Mouse (Mus musculus): ENCODE results near the gene Cdkal1. TPM values are rescaled to one million over a fixed set of nuclear protein-coding genes. Genes with fewer than 3 reads are reported as not detected.

Gene Cdkal1
- polyA plus RNA-seq, 1 experiment from 2014 or later: 33.9 TPM

DNA sequence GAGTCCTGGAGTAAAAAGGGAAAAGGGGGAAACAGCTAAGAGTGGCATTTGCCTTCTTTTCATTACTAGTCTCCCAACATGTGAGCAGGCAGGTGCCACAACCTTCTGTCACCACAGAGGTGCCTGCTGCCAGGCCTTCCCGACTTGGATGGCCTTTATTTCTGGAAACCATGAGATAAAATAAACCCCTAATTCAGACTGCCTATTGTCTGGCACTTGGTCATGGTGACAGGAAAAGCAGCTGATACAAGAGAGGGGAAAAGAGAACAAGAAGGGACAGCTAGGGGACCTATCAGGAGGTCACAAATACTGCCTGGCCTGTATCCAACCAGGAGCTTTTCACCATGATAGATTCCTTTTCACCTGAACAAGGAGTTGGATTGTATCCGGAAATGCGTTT is 466.6 kb downstream of the Cdkal1 start:
- Histone ChIP-seq H3K27ac (ENCODE audit: low read depth) (no peak overlapping the region), H3K4me2 (ENCODE audit: low read length) (no peak overlapping the region), H3K36me3 (ENCODE audit: control insufficient read depth, insufficient read depth, low read length) (no peaks in the 10 kb centered on the region), H3K27me3 (replicated peaks; ENCODE audit: control insufficient read depth, insufficient read depth, low read length) (no peaks in the 10 kb centered on the region), H3K9me3 (ENCODE audit: control insufficient read depth, low read length) (no peaks in the 10 kb centered on the region), H3K4me3 (ENCODE audit: low read depth, low read length) (no peak overlapping the region), H3K4me1 (replicated peaks; ENCODE audit: control insufficient read depth, insufficient read depth, low read length) (no peaks in the 10 kb centered on the region), H3K9ac (ENCODE audit: low read length) (no peak overlapping the region)
- DNase-seq (ENCODE audit: low spot score): no peak
- no peak for ATAC-seq (replicated peaks; ENCODE audit: low FRiP score, low TSS enrichment, low read depth)
- WGBS: 93% methylated on average over 3 of the region's 3 CpGs

DNA sequence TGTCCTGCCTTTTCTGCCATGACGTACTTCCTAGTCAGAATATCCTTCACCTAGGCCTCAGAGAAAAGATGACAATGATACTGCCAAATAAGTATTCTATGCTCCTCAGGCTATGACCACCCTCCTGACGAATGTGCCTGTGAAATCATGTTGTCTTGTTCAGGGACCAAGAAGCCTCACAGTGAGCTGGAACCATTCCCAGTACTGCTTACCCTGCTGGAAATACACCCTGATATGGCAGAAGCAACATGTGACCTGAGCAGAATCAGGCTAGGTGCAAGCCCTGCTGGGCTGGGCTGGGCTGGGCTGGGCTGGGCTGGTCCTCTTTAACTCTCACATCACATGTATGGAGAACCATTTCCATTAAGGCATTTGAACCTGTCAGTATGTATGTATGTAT is 477.9 kb downstream of the Cdkal1 start:
- H3K9ac ChIP-seq (ENCODE audit: low read length): no peak overlapping the region
- H3K4me2 ChIP-seq (ENCODE audit: low read length): no peak overlapping the region
- 70% methylated on average over 2 of the region's 2 CpGs for WGBS
- ATAC-seq (replicated peaks; ENCODE audit: low FRiP score, low TSS enrichment, low read depth) (no peak), DNase-seq (ENCODE audit: low spot score) (no peak)
- H3K27me3 ChIP-seq (replicated peaks; ENCODE audit: control insufficient read depth, insufficient read depth, low read length): no peaks in the 10 kb centered on the region
- H3K4me3 ChIP-seq (ENCODE audit: low read depth, low read length): no peak overlapping the region
- no peaks in the 10 kb centered on the region for H3K4me1 ChIP-seq (replicated peaks; ENCODE audit: control insufficient read depth, insufficient read depth, low read length)
- H3K27ac ChIP-seq (ENCODE audit: low read depth): no peak overlapping the region
- no peaks in the 10 kb centered on the region for H3K36me3 ChIP-seq (ENCODE audit: control insufficient read depth, insufficient read depth, low read length)
- no peaks in the 10 kb centered on the region for H3K9me3 ChIP-seq (ENCODE audit: control insufficient read depth, low read length)

DNA sequence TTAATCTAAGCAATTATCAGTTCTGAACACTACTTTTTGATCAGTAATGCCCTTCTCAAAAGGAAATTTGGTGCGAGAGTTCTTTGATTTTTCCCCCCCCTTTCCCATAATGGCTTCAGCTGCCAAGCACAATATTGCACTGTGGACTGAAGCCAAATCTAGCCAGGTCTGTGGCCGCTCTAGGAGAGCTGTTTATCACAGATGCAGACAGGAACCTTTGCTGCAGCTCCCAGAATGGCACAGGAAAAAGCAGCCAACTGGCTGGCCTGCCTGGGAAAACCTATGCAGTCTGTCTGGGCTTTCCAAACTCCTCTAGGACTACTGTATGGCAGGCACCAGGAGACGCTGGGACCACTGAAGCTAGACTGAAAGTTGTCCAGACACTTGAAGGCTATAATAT is 483.6 kb downstream of the Cdkal1 start:
- no peak overlapping the region for H3K4me3 ChIP-seq (ENCODE audit: low read depth, low read length)
- no peaks in the 10 kb centered on the region for H3K36me3 ChIP-seq (ENCODE audit: control insufficient read depth, insufficient read depth, low read length)
- DNase-seq (ENCODE audit: low spot score): no peak
- no peak overlapping the region for H3K27ac ChIP-seq (ENCODE audit: low read depth)
- no peaks in the 10 kb centered on the region for H3K9me3 ChIP-seq (ENCODE audit: control insufficient read depth, low read length)
- 43% methylated on average over 3 of the region's 3 CpGs for WGBS
- no peak overlapping the region for H3K4me2 ChIP-seq (ENCODE audit: low read length)
- no peak for ATAC-seq (replicated peaks; ENCODE audit: low FRiP score, low TSS enrichment, low read depth)
- no peak overlapping the region for H3K9ac ChIP-seq (ENCODE audit: low read length)
- H3K27me3 ChIP-seq (replicated peaks; ENCODE audit: control insufficient read depth, insufficient read depth, low read length): no peaks in the 10 kb centered on the region
- 0 out of 2 replicates have a peak, but pooled peaks cover 4% of the 10 kb centered on the region for H3K4me1 ChIP-seq (replicated peaks; ENCODE audit: control insufficient read depth, insufficient read depth, low read length)

DNA sequence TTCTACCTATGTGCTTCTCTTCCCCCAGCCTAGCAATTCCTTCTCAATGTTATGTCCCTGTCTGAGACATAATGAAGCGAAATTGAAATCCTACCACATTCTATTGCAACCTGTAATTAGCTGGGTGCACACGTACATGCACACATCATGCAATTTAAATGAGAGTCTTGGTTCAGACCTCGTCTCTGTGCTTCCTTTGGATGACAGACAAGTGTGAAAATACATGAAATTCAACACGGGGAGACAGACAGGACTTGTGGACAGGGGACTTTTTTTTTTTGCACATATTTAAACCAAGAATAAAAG is 484.1 kb downstream of the Cdkal1 start:
- no peak overlapping the region for H3K9ac ChIP-seq (ENCODE audit: low read length)
- H3K4me3 ChIP-seq (ENCODE audit: low read depth, low read length): no peak overlapping the region
- DNase-seq (ENCODE audit: low spot score) (no peak), ATAC-seq (replicated peaks; ENCODE audit: low FRiP score, low TSS enrichment, low read depth) (no peak)
- H3K4me2 ChIP-seq (ENCODE audit: low read length): no peak overlapping the region
- H3K9me3 ChIP-seq (ENCODE audit: control insufficient read depth, low read length): no peaks in the 10 kb centered on the region
- H3K27ac ChIP-seq (ENCODE audit: low read depth): no peak overlapping the region
- H3K27me3 ChIP-seq (replicated peaks; ENCODE audit: control insufficient read depth, insufficient read depth, low read length): no peaks in the 10 kb centered on the region
- 64% methylated on average over 4 of the region's 4 CpGs for WGBS
- H3K4me1 ChIP-seq (replicated peaks; ENCODE audit: control insufficient read depth, insufficient read depth, low read length): 0 out of 2 replicates have a peak, but pooled peaks cover 4% of the 10 kb centered on the region
- H3K36me3 ChIP-seq (ENCODE audit: control insufficient read depth, insufficient read depth, low read length): no peaks in the 10 kb centered on the region

DNA sequence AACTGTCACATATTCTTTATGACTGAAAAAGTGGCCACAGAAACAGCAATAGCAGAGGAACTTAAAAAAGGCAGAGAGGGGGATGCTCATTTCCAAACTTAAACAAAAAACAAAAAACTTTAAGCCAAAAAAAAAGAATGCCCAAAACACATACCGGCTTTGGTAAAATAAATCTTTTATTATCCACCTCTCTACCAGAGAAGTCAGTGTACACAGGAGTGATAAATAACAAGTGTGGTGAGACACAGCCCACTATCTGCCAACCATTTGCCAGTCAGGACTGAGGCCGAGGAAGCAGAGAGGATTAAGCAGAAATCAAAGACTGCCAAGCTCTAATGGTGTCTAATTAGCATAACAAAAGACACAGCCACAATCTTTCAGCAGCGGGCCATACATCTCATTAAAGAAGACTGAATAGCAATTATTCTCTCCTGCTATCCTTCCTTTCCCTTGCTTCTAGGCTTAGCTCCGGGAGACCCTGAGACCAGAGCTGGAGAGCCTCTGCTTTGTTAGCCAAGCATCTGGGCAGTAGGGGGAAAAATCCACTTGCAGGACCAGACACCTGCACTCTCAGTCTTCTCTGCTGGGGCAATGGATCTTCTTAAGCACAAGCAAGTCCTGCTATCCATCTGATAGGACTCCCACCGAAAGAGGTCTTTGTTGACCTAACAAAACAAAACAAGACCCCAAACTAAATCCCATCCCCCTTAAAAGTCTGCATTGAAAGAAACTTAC is 484.6 kb downstream of the Cdkal1 start:
- ATAC-seq (replicated peaks; ENCODE audit: low FRiP score, low TSS enrichment, low read depth): no peak
- H3K9ac ChIP-seq (ENCODE audit: low read length): no peak overlapping the region
- WGBS: 27% methylated on average over 5 of the region's 5 CpGs

DNA sequence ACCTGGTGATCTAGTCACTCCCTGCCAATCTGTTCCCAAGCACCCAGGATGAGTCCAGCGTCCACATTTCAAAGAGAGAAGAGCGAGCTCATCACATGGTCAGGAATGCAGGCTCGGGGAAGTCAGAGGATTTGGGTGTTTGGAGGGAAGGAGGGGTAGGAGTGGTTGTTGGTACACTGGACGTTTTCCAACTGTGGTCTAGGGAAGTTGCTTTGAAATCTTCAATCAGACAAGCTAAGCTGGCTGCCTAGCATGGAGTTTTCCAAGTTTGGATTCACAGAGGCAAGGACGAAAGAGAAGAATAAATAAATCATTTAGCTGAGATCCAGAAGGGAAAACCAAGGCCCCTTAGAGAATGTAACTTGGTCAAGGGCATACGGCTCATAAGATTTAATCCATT is 486.7 kb downstream of the Cdkal1 start:
- H3K27ac ChIP-seq (ENCODE audit: low read depth): no peak overlapping the region
- no peaks in the 10 kb centered on the region for H3K27me3 ChIP-seq (replicated peaks; ENCODE audit: control insufficient read depth, insufficient read depth, low read length)
- H3K4me2 ChIP-seq (ENCODE audit: low read length): no peak overlapping the region
- H3K9me3 ChIP-seq (ENCODE audit: control insufficient read depth, low read length): no peaks in the 10 kb centered on the region
- no peak for ATAC-seq (replicated peaks; ENCODE audit: low FRiP score, low TSS enrichment, low read depth)
- DNase-seq (ENCODE audit: low spot score): no peak
- H3K9ac ChIP-seq (ENCODE audit: low read length): no peak overlapping the region
- H3K36me3 ChIP-seq (ENCODE audit: control insufficient read depth, insufficient read depth, low read length): no peaks in the 10 kb centered on the region
- 29% methylated on average over 6 of the region's 6 CpGs for WGBS
- 0 out of 2 replicates have a peak, but pooled peaks cover 6% of the 10 kb centered on the region for H3K4me1 ChIP-seq (replicated peaks; ENCODE audit: control insufficient read depth, insufficient read depth, low read length)
- no peak overlapping the region for H3K4me3 ChIP-seq (ENCODE audit: low read depth, low read length)

More for the DNA sequence above, 484.6 kb downstream of the Cdkal1 start:
- H3K27me3 ChIP-seq (replicated peaks; ENCODE audit: control insufficient read depth, insufficient read depth, low read length): no peaks in the 10 kb centered on the region
- DNase-seq (ENCODE audit: low spot score): no peak
- no peak overlapping the region for H3K27ac ChIP-seq (ENCODE audit: low read depth)
- H3K9me3 ChIP-seq (ENCODE audit: control insufficient read depth, low read length): no peaks in the 10 kb centered on the region
- H3K4me2 ChIP-seq (ENCODE audit: low read length): no peak overlapping the region
- 0 out of 2 replicates have a peak, but pooled peaks cover 4% of the 10 kb centered on the region for H3K4me1 ChIP-seq (replicated peaks; ENCODE audit: control insufficient read depth, insufficient read depth, low read length)
- H3K36me3 ChIP-seq (ENCODE audit: control insufficient read depth, insufficient read depth, low read length): no peaks in the 10 kb centered on the region
- H3K4me3 ChIP-seq (ENCODE audit: low read depth, low read length): no peak overlapping the region

DNA sequence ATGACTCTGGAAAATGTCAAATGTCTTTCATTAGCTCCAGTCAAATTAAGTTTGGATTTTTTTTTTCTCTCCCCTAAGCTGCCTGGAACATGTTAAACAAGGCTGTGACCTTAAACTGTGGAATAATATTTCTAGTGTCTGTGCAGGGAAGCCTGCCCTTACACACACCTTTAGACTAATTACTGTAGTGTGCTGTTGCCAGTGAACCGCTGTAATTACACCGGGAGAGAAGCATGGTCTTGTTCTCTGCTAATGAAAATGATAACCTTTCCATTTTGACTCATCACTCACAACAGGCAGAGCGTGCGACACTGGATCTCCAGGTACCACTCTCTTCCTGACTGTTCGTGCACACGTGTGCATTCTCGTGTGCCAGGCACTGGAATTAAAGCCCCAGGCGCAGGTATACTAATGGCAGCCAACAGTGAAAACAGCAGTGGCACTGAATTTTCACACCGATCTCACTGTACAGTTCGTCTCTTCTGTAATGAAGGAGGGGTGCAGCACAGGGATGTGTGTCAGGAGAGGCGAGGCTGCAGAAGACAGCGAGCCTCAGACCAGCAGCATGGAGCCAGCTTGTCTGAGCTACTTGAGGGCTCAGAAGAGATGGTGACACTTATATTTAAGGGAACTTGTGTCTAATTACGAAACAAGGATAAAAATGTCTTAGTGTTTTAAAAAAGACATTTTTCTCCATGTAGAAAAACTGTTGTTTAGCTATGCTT is 490.4 kb downstream of the Cdkal1 start:
- no peaks in the 10 kb centered on the region for H3K27me3 ChIP-seq (replicated peaks; ENCODE audit: control insufficient read depth, insufficient read depth, low read length)
- DNase-seq (ENCODE audit: low spot score) (no peak), ATAC-seq (replicated peaks; ENCODE audit: low FRiP score, low TSS enrichment, low read depth) (no peak)
- no peak overlapping the region for H3K4me3 ChIP-seq (ENCODE audit: low read depth, low read length)
- no peaks in the 10 kb centered on the region for H3K9me3 ChIP-seq (ENCODE audit: control insufficient read depth, low read length)
- H3K9ac ChIP-seq (ENCODE audit: low read length): no peak overlapping the region
- WGBS: 74% methylated on average over 13 of the region's 13 CpGs
- no peaks in the 10 kb centered on the region for H3K36me3 ChIP-seq (ENCODE audit: control insufficient read depth, insufficient read depth, low read length)
- H3K4me1 ChIP-seq (replicated peaks; ENCODE audit: control insufficient read depth, insufficient read depth, low read length): 0 out of 2 replicates have a peak, but pooled peaks cover 6% of the 10 kb centered on the region
- no peak overlapping the region for H3K4me2 ChIP-seq (ENCODE audit: low read length)
- H3K27ac ChIP-seq (ENCODE audit: low read depth): no peak overlapping the region

DNA sequence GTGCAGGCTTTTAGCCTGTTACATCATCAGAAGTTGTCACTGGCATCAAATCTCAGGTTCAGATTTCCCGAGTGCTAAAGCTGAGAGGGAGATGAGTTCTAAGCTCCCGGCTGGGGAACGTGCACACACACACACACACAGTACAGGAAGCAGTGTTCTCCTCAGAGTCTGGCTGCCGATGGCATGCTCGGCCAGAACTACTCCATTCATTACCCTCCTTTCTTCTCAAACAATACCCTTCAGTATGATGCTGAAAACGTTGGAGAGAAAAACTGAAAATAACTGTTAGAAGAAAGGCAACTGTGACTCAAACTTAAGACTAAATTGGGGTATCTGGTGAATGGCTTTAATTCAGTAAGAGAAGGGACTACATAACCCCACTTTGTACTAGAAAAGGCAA is 491.5 kb downstream of the Cdkal1 start:
- H3K27me3 ChIP-seq (replicated peaks; ENCODE audit: control insufficient read depth, insufficient read depth, low read length): no peaks in the 10 kb centered on the region
- H3K36me3 ChIP-seq (ENCODE audit: control insufficient read depth, insufficient read depth, low read length): no peaks in the 10 kb centered on the region
- H3K9me3 ChIP-seq (ENCODE audit: control insufficient read depth, low read length): no peaks in the 10 kb centered on the region
- H3K4me3 ChIP-seq (ENCODE audit: low read depth, low read length): no peak overlapping the region
- ATAC-seq (replicated peaks; ENCODE audit: low FRiP score, low TSS enrichment, low read depth) (no peak), DNase-seq (ENCODE audit: low spot score) (no peak)
- 48% methylated on average over 6 of the region's 6 CpGs for WGBS
- no peak overlapping the region for H3K27ac ChIP-seq (ENCODE audit: low read depth)
- H3K4me2 ChIP-seq (ENCODE audit: low read length): no peak overlapping the region
- no peak overlapping the region for H3K9ac ChIP-seq (ENCODE audit: low read length)
- H3K4me1 ChIP-seq (replicated peaks; ENCODE audit: control insufficient read depth, insufficient read depth, low read length): 0 out of 2 replicates have a peak, but pooled peaks cover 6% of the 10 kb centered on the region

DNA sequence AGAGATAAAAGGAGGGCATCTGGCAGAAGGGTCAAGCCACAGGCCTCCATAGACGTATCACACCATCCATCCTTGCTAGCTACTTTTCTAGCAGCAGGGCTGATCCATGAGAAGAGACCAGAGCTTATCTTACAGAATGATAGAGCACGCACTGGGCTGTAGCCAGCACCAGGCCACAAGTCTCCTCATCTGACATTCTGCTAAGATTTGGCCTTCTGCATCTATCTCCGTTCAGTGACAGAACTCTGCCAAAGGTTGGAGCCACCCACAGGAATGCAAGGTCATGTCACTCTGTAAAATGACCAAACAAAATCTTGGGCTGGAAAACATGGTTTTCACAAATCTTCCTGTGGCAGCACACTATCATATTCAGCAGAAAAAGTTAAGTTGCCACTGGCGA is 493.6 kb downstream of the Cdkal1 start:
- ATAC-seq (replicated peaks; ENCODE audit: low FRiP score, low TSS enrichment, low read depth) (no peak), DNase-seq (ENCODE audit: low spot score) (no peak)
- H3K9ac ChIP-seq (ENCODE audit: low read length): no peak overlapping the region
- H3K36me3 ChIP-seq (ENCODE audit: control insufficient read depth, insufficient read depth, low read length): no peaks in the 10 kb centered on the region
- no peak overlapping the region for H3K4me3 ChIP-seq (ENCODE audit: low read depth, low read length)
- H3K4me2 ChIP-seq (ENCODE audit: low read length): no peak overlapping the region
- no peaks in the 10 kb centered on the region for H3K9me3 ChIP-seq (ENCODE audit: control insufficient read depth, low read length)
- no peak overlapping the region for H3K27ac ChIP-seq (ENCODE audit: low read depth)
- H3K27me3 ChIP-seq (replicated peaks; ENCODE audit: control insufficient read depth, insufficient read depth, low read length): no peaks in the 10 kb centered on the region
- 0 out of 2 replicates have a peak, but pooled peaks cover 2% of the 10 kb centered on the region for H3K4me1 ChIP-seq (replicated peaks; ENCODE audit: control insufficient read depth, insufficient read depth, low read length)
- WGBS: 64% methylated on average over 4 of the region's 4 CpGs

Data from intestine, embryonic 14.5 days (tissue).